23 mouse cellular contexts compared by ENCODE assay signal in the genomic region with DNA sequence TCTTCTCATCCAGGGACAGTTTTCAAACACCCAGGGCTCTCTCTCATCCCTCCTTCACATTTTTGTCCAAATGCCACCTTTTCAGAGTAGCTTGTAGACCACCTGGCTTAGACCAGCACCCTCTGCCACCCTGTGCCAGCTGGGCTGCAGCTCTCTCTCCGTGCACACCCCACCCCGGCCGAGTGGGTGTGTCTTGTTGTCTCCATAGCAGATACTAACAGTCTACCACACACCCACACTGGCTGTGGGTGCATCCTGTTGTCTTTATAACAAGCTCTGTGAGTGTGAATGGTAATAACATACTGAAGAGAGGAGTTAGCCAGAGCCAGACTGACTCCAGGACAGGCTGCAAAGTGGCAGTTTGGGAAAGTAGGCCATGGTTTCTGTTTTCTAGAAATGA. TPM values are rescaled to one million over a fixed set of nuclear protein-coding genes. Genes with fewer than 3 reads are reported as not detected.
DNase-seq lines count a peak whose midpoint lies in the region; ATAC-seq and TF ChIP-seq lines count a peak whose summit lies in the region.
"Had no signal": no experiment of that assay in that cellular context is flagged by ENCODE, and none has a peak within 500 bp of the region (broad histone marks: within the 10 kb centered on the region; RNA-seq: fewer than 3 reads in every experiment).

No protein-coding gene starts in this region.

- peaks cover 21% of the 10 kb centered on the region for H3K4me1 ChIP-seq in forebrain, postnatal 0 days (ENCODE audit: insufficient read depth)
- no peaks in the 10 kb centered on the region for H3K4me1 ChIP-seq in forebrain, embryonic 11.5 days (replicated peaks; ENCODE audit: control insufficient read depth, insufficient read depth, low read length)
- H3K4me1 ChIP-seq: limb, embryonic 13.5 days had no signal

- H3K4me3 ChIP-seq in forebrain, postnatal 0 days (ENCODE audit: low read depth, low read length) = no peak overlapping the region
- no peak overlapping the region for H3K4me3 ChIP-seq in forebrain, embryonic 11.5 days (ENCODE audit: low read depth, low read length)
- H3K4me3 ChIP-seq: intestine, embryonic 15.5 days; limb, embryonic 13.5 days; midbrain, embryonic 10.5 days had no signal

- H3K9ac ChIP-seq in forebrain, postnatal 0 days = no peak overlapping the region
- no peak overlapping the region for H3K9ac ChIP-seq in forebrain, embryonic 11.5 days (ENCODE audit: low read length)
- H3K9ac ChIP-seq: intestine, embryonic 15.5 days; limb, embryonic 13.5 days; liver, embryonic 14.5 days had no signal

- no peaks in the 10 kb centered on the region for H3K36me3 ChIP-seq in forebrain, postnatal 0 days (ENCODE audit: insufficient read depth)
- no peaks in the 10 kb centered on the region for H3K36me3 ChIP-seq in forebrain, embryonic 11.5 days (ENCODE audit: control insufficient read depth, insufficient read depth, low read length)
- H3K36me3 ChIP-seq: intestine, embryonic 15.5 days; limb, embryonic 13.5 days; midbrain, embryonic 10.5 days had no signal

- intact Hi-C loops in left cerebral cortex, postnatal 4 days (cut with DNase I) = no loop called here
- intact Hi-C loops in left cerebral cortex, postnatal 25 days (cut with DNase I) = no loop called here

- WGBS in forebrain, postnatal 0 days = 80% methylated on average over 3 of the region's 3 CpGs
- 84% methylated on average over 3 of the region's 3 CpGs for WGBS in forebrain, embryonic 11.5 days

- H3K27ac ChIP-seq in forebrain, postnatal 0 days (ENCODE audit: low read depth, low read length) = 0 out of 2 replicates have a peak overlapping the region, but pooled peaks have one; percentile 70
- H3K27ac ChIP-seq in forebrain, embryonic 11.5 days (ENCODE audit: low read depth, low read length) = no peak overlapping the region
- H3K27ac ChIP-seq: intestine, embryonic 15.5 days; limb, embryonic 13.5 days; liver, embryonic 14.5 days; midbrain, embryonic 10.5 days had no signal

- DNase-seq in forebrain, postnatal 0 days = no peak
- DNase-seq in forebrain, embryonic 11.5 days (ENCODE audit: low spot score) = no peak
- peak; percentile 67 to 81 for DNase-seq in left cerebral cortex, adult 18-20 months (ENCODE audit: low spot score in 2 of 2)
- DNase-seq in left cerebral cortex, postnatal 4 days = no peak
- DNase-seq in CD4-positive helper T cell, adult 2 months (ENCODE audit: low read depth, low spot score) = peak; percentile 20
- peak; percentile 56 to 89 for DNase-seq in left cerebral cortex, postnatal 25 days (ENCODE audit: low spot score in 2 of 2)
- DNase-seq in urinary bladder, adult 18-20 months (ENCODE audit: low spot score in 2 of 2) = no peak
- no peak for DNase-seq in kidney, postnatal 10 days
- DNase-seq: adrenal gland, postnatal 10 days; cerebellum, adult 11-12 months; gastrocnemius, postnatal 14 days had no signal

- no peak for ATAC-seq in forebrain, postnatal 0 days
- no peak for ATAC-seq in forebrain, embryonic 11.5 days (replicated peaks; ENCODE audit: low FRiP score)
- ATAC-seq: forebrain, embryonic 16.5 days; intestine, embryonic 15.5 days had no signal

- H3K4me2 ChIP-seq in forebrain, postnatal 0 days (ENCODE audit: low read depth) = no peak overlapping the region
- no peak overlapping the region for H3K4me2 ChIP-seq in forebrain, embryonic 11.5 days (ENCODE audit: low read depth, low read length, severe bottlenecking)
- H3K4me2 ChIP-seq: intestine, embryonic 15.5 days; limb, embryonic 13.5 days had no signal

- no peaks in the 10 kb centered on the region for H3K9me3 ChIP-seq in forebrain, postnatal 0 days (ENCODE audit: low read length)
- no peaks in the 10 kb centered on the region for H3K9me3 ChIP-seq in forebrain, embryonic 11.5 days (ENCODE audit: control insufficient read depth, low read length)
- H3K9me3 ChIP-seq: intestine, embryonic 15.5 days; limb, embryonic 13.5 days; midbrain, embryonic 10.5 days had no signal

- peaks cover under 1% of the 10 kb centered on the region; the same call in 1 of the 2 replicates for H3K27me3 ChIP-seq in forebrain, postnatal 0 days (ENCODE audit: insufficient read depth, low read length)
- no peaks in the 10 kb centered on the region for H3K27me3 ChIP-seq in forebrain, embryonic 11.5 days (ENCODE audit: control insufficient read depth, insufficient read depth, low read length)

- TF ChIP-seq CTCF in forebrain, postnatal 0 days (IDR thresholded peaks at IDR 0.05; ENCODE audit: low read depth) = no peak

RNA-seq across cellular contexts. Expression of a gene that starts 18.5 kb away (rescaled TPM):
- 30.1 and 32.4 TPM in 2 replicates for total RNA-seq in forebrain, postnatal 0 days (2014; rRNA removed)
- polyA plus RNA-seq in forebrain, postnatal 0 days (2015; fragmentation: Nextera tagmentation; extraction: Ambion mirVana) = 13.5 and 19.4 TPM in 2 replicates
- 18.6 and 21.1 TPM in 2 replicates for polyA plus RNA-seq in forebrain, embryonic 11.5 days (2014; fragmentation: Nextera tagmentation; extraction: Ambion mirVana)
- total RNA-seq in left cerebral cortex, adult 18-20 months (2021) = 10 to 100 TPM; 70.8 to 72.3 TPM
- total RNA-seq in left cerebral cortex, postnatal 4 days (2021) = 10 to 100 TPM; 35.4 to 35.8 TPM
- 10 to 100 TPM; 61.8 to 61.9 TPM for total RNA-seq in left cerebral cortex, postnatal 25 days (2021)

RNA-seq across cellular contexts. Expression of a gene that starts 19.7 kb away (rescaled TPM):
- 11.9 and 14.7 TPM in 2 replicates for total RNA-seq in forebrain, postnatal 0 days (2014; rRNA removed)
- 18.9 and 22.6 TPM in 2 replicates for polyA plus RNA-seq in forebrain, postnatal 0 days (2015; fragmentation: Nextera tagmentation; extraction: Ambion mirVana)
- not detected in 2 replicates for polyA plus RNA-seq in forebrain, embryonic 11.5 days (2014; fragmentation: Nextera tagmentation; extraction: Ambion mirVana)
- total RNA-seq in left cerebral cortex, adult 18-20 months (2021) = 10 to 100 TPM; 48.0 TPM
- 10 to 100 TPM; 27.7 to 30.6 TPM for total RNA-seq in left cerebral cortex, postnatal 4 days (2021)
- 10 to 100 TPM; 27.8 to 34.8 TPM for total RNA-seq in left cerebral cortex, postnatal 25 days (2021)
- total RNA-seq: common myeloid progenitor, adult 5-6 weeks; heart, adult 8-10 months had no signal
- polyA plus RNA-seq: embryonic facial prominence, embryonic 11.5 days; hindbrain, embryonic 11.5 days; kidney, embryonic 14.5 days; large intestine, adult 2 months; limb, embryonic 13.5 days; liver, embryonic 14.5 days; midbrain, embryonic 10.5 days; stomach, embryonic 16.5 days had no signal

RNA-seq across cellular contexts. Expression of a gene that starts 38.1 kb away (rescaled TPM):
- total RNA-seq in forebrain, postnatal 0 days (2014; rRNA removed) = 45.9 and 48.3 TPM in 2 replicates
- 17.1 and 21.4 TPM in 2 replicates for polyA plus RNA-seq in forebrain, postnatal 0 days (2015; fragmentation: Nextera tagmentation; extraction: Ambion mirVana)
- 2.2 and 2.5 TPM in 2 replicates for polyA plus RNA-seq in forebrain, embryonic 11.5 days (2014; fragmentation: Nextera tagmentation; extraction: Ambion mirVana)
- total RNA-seq in left cerebral cortex, adult 18-20 months (2021) = 1,000 to 10,000 TPM; 1,197 to 1,322 TPM
- 100 to 1,000 TPM; 106 to 110 TPM for total RNA-seq in left cerebral cortex, postnatal 4 days (2021)
- total RNA-seq in left cerebral cortex, postnatal 25 days (2021) = 1,000 to 10,000 TPM; 1,251 to 1,365 TPM
- total RNA-seq: common myeloid progenitor, adult 5-6 weeks had no signal

RNA-seq across cellular contexts. Expression of a gene that starts 48.2 kb away (rescaled TPM):
- 3.6 TPM in 2 replicates for total RNA-seq in forebrain, postnatal 0 days (2014; rRNA removed)
- polyA plus RNA-seq in forebrain, postnatal 0 days (2015; fragmentation: Nextera tagmentation; extraction: Ambion mirVana) = 3.2 and 4.9 TPM in 2 replicates
- 1.9 and 2.2 TPM in 2 replicates for polyA plus RNA-seq in forebrain, embryonic 11.5 days (2014; fragmentation: Nextera tagmentation; extraction: Ambion mirVana)
- 1 to 10 TPM; 5.0 to 6.1 TPM for total RNA-seq in left cerebral cortex, adult 18-20 months (2021)
- under 1 TPM; 0.76 to 0.87 TPM for total RNA-seq in left cerebral cortex, postnatal 4 days (2021)
- 1 to 10 TPM; 1.7 to 2.1 TPM for total RNA-seq in left cerebral cortex, postnatal 25 days (2021)
- total RNA-seq: common myeloid progenitor, adult 5-6 weeks had no signal

Comparison
In these comparisons a context has a peak if more than half of its experiments do, and no peak if none do; other contexts are left out.
1. DNase-seq: peak in left cerebral cortex, adult 18-20 months (2 of 2), CD4-positive helper T cell, adult 2 months (single experiment) and left cerebral cortex, postnatal 25 days (2 of 2); none in forebrain, postnatal 0 days (single experiment), forebrain, embryonic 11.5 days (single experiment), left cerebral cortex, postnatal 4 days (single experiment), urinary bladder, adult 18-20 months (0 of 2) and kidney, postnatal 10 days (single experiment).
2. RNA of a gene that starts 38.1 kb away (total RNA-seq): 1,251 to 1,365 TPM in left cerebral cortex, postnatal 25 days and 1,197 to 1,322 TPM in left cerebral cortex, adult 18-20 months; 106 to 110 TPM in left cerebral cortex, postnatal 4 days and 45.9 to 48.3 TPM in forebrain, postnatal 0 days; every median in the first group is over 10 times any median in the second.